Mouse (Mus musculus) right cerebral cortex, postnatal 25 days (tissue): Measurements from ENCODE around the gene Nbea.
A peak's percentile ranks its signal among the peaks of the same experiment; 100 is the strongest.

Source experiments
- DNase-seq: peaks from one replicate; pipeline ENCODE4 v3.0.0; 2022

The Nbea gene

DNA sequence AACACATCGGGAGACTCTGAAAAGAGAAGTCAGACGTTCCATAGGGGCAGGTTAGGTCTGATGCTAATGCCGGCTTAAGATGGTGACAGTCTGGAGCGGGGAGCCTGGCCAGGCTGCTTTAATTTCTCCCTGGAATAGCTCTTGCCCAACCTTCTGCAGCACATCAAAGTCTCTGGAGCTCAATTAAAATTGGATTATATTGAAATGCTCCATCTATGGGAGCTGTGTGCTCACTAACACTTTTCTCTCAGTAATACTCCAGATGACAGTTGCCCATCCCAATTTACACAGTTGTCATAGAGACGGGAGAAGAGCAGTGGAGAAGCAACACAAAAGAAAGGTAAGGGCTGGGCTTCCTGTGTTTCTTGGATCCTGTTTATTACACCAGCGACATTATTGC, 442.1 kb downstream of the Nbea start:
- DNase-seq, result no peak

DNA sequence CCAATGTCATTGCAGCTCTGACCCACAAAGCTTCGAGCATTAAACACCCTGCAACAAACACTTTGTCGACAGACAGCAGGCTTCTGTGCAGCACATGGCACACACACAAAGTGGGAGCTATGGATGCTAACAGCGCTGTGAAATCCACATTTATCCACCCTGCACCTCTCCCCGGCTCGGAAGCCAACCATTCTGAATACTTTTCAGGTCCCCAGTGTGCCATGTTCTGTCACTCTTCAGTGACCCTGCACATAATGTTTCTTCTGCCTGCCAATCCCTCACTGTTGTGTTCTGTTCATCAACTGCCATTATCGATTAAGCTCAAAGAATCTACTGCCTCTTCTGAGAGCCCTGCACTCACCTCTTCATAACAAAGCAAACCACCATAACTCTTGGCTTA, 449.8 kb downstream of the Nbea start:
- DNase-seq, result no peak

GRCm38 (mm10) chr3:55730549-55730948, 453.0 kb downstream of the Nbea start:
- DNase-seq, result no peak

DNA sequence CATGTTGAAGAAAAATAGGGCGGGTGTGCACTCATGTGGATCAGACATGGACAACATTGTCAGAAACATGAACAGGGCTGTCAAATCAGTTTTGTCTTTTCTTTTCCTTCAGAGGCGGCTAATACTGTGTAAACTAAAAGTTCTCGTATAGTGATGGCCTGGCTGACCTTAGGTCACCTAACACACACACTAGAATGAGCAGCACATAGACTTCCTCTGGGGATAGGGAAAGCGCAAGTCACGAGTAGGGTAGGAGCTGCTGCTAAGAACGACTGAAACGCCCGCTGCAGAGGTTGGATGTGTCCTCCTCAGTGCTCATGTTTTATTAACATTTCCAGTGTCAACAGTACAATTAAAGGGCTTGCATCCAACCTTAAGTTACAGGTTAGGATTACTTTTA, 453.4 kb downstream of the Nbea start:
- no peak for DNase-seq

GRCm38 (mm10) chr3:55714260-55714659, 469.2 kb downstream of the Nbea start:
- DNase-seq, result no peak

DNA sequence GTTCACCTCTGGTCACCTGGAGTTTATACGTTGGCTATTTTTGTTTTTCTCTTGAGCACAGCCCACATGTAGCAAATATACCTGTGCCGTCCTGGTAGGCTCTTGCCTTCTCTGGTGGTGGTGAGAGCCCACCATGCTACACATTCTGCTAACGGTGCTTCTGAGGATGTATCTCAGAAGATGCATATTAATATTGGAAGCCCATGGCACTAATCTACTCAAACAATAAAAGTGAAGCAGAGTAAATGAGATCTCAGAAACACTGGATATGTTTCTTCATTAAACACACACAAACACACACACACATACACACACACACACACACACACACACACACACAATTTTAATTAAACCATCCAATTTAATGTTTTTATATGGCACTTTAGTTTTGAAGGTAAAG, 469.6 kb downstream of the Nbea start:
- DNase-seq, result no peak

GRCm38 (mm10) chr3:55710300-55710699, 473.2 kb downstream of the Nbea start:
- DNase-seq, result no peak

GRCm38 (mm10) chr3:55701632-55702031, 481.9 kb downstream of the Nbea start:
- DNase-seq, result no peak

- DNase-seq, result no peak
Observed at GRCm38 (mm10) chr3:55697174-55697573, 486.3 kb downstream of the Nbea start.

DNA sequence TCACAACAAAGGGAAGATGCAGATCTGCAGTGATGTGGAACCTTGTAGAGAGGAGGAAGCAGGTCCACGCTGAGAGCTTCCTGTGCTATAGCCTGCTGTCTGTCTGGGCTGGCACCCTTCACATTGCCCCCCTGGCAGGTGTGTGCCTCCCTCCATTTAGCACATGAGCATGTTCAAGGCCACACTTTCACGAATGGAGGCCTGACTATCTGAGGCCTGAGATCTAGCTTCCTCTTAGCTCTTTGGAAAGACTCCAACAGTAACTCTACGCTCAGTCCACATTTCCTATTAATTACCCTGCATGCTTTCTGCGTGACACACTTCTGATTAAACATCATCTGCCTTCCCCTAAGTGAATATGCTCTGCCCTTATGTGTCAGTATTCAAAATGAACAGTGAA, 490.4 kb downstream of the Nbea start:
- no peak for DNase-seq

DNA sequence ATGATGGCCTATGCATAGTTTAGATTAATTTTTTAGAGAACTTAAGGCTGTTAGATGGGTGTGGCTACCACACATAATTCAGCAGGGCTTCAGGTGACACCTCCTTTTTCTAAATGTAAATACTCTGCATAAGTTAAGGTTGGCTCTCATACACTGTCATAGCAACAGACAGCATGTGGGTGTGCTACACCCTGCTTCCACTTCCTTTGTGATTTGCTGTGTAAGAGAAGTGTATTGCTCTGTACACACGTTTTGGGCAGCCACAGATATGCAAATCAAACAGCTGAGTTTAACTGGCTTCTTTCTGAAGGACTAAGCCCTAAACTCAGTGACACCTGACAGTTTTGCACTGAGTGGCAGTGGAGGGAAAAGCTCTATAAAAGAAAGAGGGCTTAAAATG, 495.4 kb downstream of the Nbea start:
- DNase-seq, result no peak

DNA sequence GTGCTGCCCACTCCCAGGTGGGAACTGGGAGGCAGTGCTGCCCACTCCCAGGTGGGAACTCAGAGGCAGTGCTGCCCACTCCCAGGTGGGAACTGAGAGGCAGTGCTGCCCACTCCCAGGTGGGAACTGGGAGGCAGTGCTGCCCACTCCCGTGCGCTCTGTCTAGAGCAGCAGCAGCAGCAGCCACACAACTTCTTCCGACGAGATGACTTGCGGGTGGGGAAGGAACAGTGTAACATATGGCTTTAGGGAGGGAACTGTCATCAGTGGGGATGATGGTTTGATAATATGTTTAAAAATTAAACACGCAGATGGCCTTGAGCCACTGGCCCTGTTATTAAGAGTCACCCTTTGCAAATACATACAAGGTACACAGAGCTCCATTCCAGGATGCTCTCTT, 496.5 kb downstream of the Nbea start:
- no peak for DNase-seq

DNA sequence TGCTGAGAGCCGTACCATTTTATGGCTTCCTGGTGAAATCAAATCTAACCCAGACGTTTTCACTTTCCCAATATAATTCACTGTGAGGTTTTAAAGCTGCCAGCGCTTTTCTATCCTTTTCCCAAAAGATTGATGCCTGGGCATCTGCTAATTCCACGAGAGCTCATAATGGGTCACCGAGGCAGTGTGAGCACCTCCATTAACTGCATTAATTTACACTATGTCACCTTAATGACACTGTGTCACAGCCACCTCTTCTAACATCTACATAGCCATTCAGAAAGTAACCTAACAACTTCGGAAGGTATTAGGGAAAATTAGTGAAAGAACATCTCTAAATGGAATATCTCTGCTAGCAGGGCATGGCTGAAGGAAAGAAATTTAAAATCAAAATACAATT, 497.9 kb downstream of the Nbea start:
- DNase-seq, result no peak

- DNase-seq, result peak; percentile 29
Observed at GRCm38 (mm10) chr3:55684892-55685291, 498.6 kb downstream of the Nbea start.

DNA sequence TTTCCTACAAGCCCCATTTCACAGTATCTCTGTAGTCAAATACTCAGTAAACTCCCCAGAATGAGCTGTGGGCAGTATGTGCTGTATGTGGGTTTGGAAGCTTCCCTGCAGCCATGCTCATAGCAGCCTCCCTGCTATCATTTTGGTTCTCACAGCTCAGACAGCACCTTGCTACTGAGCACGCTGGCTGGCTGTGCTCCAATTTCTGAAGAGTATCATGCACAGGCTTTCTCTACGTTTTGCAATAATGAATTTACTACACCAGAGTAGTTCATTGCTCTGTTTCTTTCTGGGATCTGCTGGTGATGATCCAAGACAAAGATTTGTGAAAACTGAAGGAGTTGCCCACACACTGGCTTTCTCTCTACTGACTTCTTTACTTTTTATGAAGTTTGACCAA, 505.8 kb downstream of the Nbea start:
- DNase-seq, result peak; percentile 23

DNA sequence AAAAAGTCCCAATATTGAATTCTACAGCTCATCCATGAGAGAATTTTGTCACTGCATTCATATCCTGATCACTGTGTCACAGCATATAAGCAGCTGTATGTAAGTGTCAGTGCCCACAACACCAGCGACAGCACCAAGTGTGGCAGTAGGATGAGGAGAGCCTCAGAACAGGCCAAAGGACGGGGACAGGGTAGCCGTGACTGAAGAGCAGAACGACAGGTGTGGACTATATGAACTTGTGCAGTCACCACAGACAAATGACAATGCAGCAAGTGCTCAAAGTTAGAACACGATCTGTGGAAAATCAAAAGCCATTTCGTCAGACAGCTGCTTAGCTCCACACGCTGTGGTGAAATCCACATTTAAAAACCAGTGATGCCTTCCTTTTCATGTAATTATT, 509.3 kb downstream of the Nbea start:
- DNase-seq, result no peak

DNA sequence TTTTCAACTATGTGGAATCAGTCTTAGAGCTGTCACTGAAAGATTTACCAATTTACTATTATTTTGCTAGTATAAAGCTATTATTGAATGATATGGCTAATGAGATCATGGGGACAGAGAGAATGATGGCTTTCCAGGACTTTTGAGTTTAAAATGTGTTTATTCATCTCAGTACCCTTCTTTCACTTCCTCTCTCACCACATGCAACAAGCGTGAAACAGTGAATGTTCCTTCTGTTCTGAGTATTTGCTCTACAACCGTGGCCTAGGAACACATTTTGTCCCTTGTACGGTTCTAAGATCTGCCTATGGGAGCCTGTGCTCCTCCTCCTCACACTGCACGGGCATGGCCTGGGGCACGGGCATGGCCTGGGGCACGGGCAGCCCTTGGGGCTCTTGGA, 516.5 kb downstream of the Nbea start:
- no peak for DNase-seq

DNA sequence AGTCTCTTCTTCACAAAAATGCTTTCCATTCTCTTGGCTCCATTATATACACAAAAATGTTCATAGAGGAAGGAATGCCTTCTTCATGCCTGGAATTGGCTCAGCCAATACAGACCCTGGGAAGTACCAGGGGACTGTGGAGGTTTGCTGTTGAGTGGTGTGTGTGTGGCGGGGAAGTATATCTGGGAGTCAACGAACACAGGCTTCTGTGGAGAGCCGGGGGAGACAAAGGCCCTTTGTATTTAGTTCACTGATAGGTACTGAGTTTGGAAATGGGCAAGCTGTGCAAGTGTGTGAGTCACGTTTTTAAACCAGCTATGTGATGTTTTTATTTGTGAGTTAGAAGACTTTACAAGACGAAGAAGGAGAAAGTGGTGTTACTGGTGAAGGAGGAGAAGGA, 517.6 kb downstream of the Nbea start:
- DNase-seq, result no peak

GRCm38 (mm10) chr3:55664713-55665112, 518.8 kb downstream of the Nbea start:
- no peak for DNase-seq

- no peak for DNase-seq
Observed at GRCm38 (mm10) chr3:55661678-55662445, 521.6 kb downstream of the Nbea start.

GRCm38 (mm10) chr3:55660261-55660838, 523.2 kb downstream of the Nbea start:
- DNase-seq, result no peak

GRCm38 (mm10) chr3:55659558-55660215, 523.8 kb downstream of the Nbea start:
- DNase-seq, result no peak

DNA sequence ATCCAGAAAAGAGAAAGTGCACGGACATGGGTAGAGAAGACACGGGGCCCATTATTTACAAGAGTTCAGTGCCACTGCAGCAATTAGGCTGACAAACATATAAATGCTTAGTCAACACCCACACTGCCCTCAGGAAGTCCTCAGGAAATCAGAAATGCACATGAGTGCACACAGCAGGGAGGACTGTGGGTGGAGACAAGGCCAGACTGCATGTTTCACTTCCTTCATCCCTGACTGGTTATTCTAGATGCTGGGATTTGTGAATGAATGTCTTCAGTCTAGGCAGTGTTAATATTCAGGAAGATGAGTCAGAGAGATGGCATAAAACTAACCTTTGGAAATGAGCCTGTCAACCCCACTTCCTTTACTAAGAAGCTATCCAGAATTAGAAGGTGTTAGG, 531.2 kb downstream of the Nbea start:
- no peak for DNase-seq

- DNase-seq, result no peak
Observed at GRCm38 (mm10) chr3:55651877-55652276, 531.6 kb downstream of the Nbea start.
